Mouse (Mus musculus): Measurements from ENCODE around the gene Pcsk2. TPM values are rescaled to one million over a fixed set of nuclear protein-coding genes. Genes with fewer than 3 reads are reported as not detected.

Gene Pcsk2
- polyA plus RNA-seq, 1 experiment from 2014 or later, result 0.05 TPM

DNA sequence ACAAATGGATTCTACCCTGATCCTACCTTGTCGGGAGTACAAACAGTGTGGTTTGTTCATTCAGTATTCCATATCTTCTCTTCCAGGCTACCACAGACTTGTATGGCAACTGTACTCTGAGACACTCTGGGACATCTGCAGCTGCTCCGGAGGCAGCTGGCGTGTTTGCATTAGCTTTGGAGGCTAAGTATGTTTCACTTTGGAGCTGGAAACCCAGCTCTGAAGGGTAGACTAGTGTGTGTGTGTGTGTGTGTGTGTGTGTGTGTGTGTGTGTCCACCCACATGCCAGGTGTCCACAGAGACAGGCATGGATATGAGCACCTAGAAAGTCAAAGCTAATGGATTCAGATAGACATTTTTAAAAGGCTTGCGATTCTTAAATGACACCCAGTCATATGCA is 249.9 kb downstream of the Pcsk2 start:
- no peaks in the 10 kb centered on the region for H3K36me3 ChIP-seq (ENCODE audit: control insufficient read depth, insufficient read depth)
- H3K9ac ChIP-seq (ENCODE audit: low read depth, low read length), result no peak overlapping the region
- no peaks in the 10 kb centered on the region for H3K9me3 ChIP-seq (replicated peaks; ENCODE audit: control insufficient read depth, low read length)
- H3K4me2 ChIP-seq (ENCODE audit: low read depth, low read length), result no peak overlapping the region
- H3K27ac ChIP-seq (ENCODE audit: low read length), result no peak overlapping the region
- H3K4me1 ChIP-seq (ENCODE audit: control insufficient read depth, low read depth, low read length), result no peaks in the 10 kb centered on the region
- no peak for ATAC-seq (ENCODE audit: low read depth)
- no peaks in the 10 kb centered on the region for H3K27me3 ChIP-seq (ENCODE audit: control insufficient read depth, insufficient read depth, low read depth, low read length)
- H3K4me3 ChIP-seq (ENCODE audit: low read depth, low read length), result no peak overlapping the region
- WGBS (ENCODE audit: insufficient replicate concordance), result 64% methylated on average over 4 of the region's 4 CpGs

DNA sequence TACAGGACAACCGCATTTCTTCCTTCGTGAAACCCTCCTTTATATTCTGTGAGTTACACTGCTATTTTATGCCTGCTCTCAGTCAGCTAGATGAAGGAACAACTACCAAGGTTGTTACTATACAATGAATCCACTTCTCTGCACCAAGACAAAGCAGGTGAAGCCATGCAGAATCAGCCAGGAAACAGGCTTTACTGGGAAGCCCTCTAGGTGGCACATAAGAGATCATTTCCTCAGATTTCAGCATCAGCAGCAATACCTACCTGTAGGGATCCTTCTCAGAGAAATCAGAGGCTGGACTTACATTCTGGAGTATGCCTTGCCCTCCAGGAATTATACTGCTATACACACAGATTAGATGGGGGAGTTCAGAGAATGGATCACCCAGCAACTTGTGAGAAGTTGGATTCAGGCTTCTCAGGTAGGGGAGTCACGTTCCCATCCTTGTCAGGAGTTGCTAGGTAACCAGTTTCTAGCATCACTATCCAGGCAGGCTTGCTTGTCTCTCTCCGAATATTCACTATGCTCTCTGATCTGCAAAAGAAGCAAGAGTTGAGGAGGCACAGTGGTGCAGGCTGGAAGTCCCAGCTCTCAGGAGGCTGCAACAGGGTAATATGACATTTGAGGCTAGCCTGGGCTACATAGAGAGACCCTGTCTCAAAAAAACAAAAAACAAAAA is 250.5 kb downstream of the Pcsk2 start:
- Histone ChIP-seq H3K9ac (ENCODE audit: low read depth, low read length) (no peak overlapping the region), H3K36me3 (ENCODE audit: control insufficient read depth, insufficient read depth) (no peaks in the 10 kb centered on the region), H3K4me1 (ENCODE audit: control insufficient read depth, low read depth, low read length) (no peaks in the 10 kb centered on the region), H3K9me3 (replicated peaks; ENCODE audit: control insufficient read depth, low read length) (no peaks in the 10 kb centered on the region), H3K27me3 (ENCODE audit: control insufficient read depth, insufficient read depth, low read depth, low read length) (no peaks in the 10 kb centered on the region), H3K4me3 (ENCODE audit: low read depth, low read length) (no peak overlapping the region), H3K4me2 (ENCODE audit: low read depth, low read length) (no peak overlapping the region), H3K27ac (ENCODE audit: low read length) (no peak overlapping the region)
- no peak for ATAC-seq (ENCODE audit: low read depth)
- WGBS (ENCODE audit: insufficient replicate concordance), result 52% methylated on average over 4 of the region's 4 CpGs

DNA sequence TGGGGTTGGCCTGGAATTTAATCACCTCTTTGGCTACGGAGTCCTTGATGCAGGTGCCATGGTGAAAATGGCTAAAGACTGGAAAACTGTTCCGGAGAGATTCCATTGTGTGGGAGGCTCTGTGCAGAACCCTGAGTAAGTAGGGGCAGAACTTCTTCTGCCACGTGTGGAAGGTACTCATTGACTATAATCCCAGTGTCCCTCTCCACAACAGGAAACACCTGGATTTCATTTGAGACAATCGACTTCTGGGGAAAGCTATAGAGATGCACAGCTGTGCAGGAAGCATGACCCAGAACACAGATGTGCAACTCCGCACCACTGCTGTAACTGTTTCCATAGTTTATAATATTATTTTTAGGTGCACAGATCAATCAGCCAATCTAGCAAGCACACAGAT is 255.1 kb downstream of the Pcsk2 start:
- 55% methylated on average over 5 of the region's 5 CpGs for WGBS (ENCODE audit: insufficient replicate concordance)
- no peak overlapping the region for H3K4me3 ChIP-seq (ENCODE audit: low read depth, low read length)
- no peaks in the 10 kb centered on the region for H3K27me3 ChIP-seq (ENCODE audit: control insufficient read depth, insufficient read depth, low read depth, low read length)
- no peak overlapping the region for H3K9ac ChIP-seq (ENCODE audit: low read depth, low read length)
- H3K36me3 ChIP-seq (ENCODE audit: control insufficient read depth, insufficient read depth), result no peaks in the 10 kb centered on the region
- no peak overlapping the region for H3K27ac ChIP-seq (ENCODE audit: low read length)
- H3K4me1 ChIP-seq (ENCODE audit: control insufficient read depth, low read depth, low read length), result no peaks in the 10 kb centered on the region
- H3K4me2 ChIP-seq (ENCODE audit: low read depth, low read length), result no peak overlapping the region
- no peaks in the 10 kb centered on the region for H3K9me3 ChIP-seq (replicated peaks; ENCODE audit: control insufficient read depth, low read length)
- no peak for ATAC-seq (ENCODE audit: low read depth)

DNA sequence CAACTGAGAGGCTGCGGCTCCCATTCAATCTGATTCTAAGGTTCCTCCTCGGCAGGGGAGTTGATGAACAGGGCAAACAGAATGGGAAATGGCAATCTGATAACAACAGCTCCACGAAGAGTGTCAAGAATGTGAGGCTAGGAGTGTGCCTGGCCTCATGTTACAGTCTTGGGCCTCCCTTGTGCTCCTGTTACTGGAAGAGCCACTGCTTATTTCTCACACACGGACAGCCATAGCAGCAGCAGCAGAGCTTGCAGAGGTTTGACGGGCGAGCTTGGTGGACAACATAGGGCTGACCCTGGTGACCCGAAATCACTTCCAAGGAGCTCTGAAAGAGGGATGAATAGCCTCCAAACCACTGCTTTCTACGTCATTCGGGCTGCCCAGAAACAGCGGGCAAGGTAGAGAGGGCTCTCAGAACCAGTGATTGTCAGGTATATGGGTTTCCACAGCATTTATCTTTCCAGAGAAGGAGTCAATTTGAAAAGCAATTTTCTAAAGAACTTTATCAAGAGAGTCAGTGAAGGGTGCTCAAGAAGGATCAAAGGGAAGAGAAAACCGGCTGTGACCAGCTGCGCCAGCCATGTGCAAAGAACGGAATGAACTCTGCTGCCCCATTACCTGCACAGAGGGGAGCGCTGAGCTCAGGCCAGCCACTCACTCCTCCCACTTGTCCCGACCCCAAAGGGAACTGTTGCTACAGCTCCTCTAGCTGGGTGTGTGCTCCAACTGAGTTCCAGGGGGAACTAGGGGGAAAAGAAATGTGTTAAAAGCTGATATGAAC is 260.4 kb downstream of the Pcsk2 start:
- H3K36me3 ChIP-seq (ENCODE audit: control insufficient read depth, insufficient read depth), result no peaks in the 10 kb centered on the region

DNA sequence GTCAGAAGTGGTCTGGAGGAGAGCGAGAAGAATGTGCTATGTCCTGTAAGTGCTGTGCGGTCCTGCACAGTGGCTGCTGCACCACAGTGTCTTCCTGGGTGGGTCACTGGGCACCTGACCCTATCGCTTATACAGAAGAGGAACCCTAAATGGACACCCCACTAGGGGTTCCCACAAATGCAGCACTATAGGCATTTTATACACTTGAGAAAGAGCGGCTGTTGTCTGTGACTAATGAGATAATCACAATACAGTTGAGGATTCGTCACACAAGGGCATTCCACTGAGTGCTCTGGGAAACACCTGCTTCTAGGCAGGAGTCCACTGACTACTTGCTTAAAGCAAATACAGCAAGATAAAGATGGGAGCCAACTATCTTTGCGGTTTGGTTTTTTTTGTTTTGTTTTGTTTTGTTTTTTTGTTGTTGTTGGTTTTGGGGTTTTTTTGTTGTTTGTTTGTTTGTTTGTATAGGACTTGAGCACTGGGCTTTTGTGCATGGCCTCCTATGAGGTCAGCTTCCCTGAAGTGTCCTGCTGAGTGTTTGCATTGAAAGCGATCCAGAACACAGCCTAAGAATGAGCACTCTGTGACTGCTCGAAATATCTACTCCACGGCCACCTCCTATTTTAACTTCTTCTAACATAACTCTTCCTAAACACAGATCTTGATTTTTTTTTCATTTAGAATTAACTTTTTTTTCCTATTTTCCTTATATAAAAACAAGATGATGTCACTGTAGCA is 261.1 kb downstream of the Pcsk2 start:
- 62% methylated on average over 9 of the region's 9 CpGs for WGBS (ENCODE audit: insufficient replicate concordance)
- Histone ChIP-seq H3K4me3 (ENCODE audit: low read depth, low read length) (no peak overlapping the region), H3K9ac (ENCODE audit: low read depth, low read length) (no peak overlapping the region), H3K36me3 (ENCODE audit: control insufficient read depth, insufficient read depth) (no peaks in the 10 kb centered on the region), H3K27ac (ENCODE audit: low read length) (no peak overlapping the region), H3K27me3 (ENCODE audit: control insufficient read depth, insufficient read depth, low read depth, low read length) (no peaks in the 10 kb centered on the region), H3K4me1 (ENCODE audit: control insufficient read depth, low read depth, low read length) (no peaks in the 10 kb centered on the region), H3K4me2 (ENCODE audit: low read depth, low read length) (no peak overlapping the region), H3K9me3 (replicated peaks; ENCODE audit: control insufficient read depth, low read length) (no peaks in the 10 kb centered on the region)
- ATAC-seq (ENCODE audit: low read depth), result no peak

More for the DNA sequence above, 260.4 kb downstream of the Pcsk2 start:
- Histone ChIP-seq H3K4me3 (ENCODE audit: low read depth, low read length) (no peak overlapping the region), H3K4me2 (ENCODE audit: low read depth, low read length) (no peak overlapping the region), H3K4me1 (ENCODE audit: control insufficient read depth, low read depth, low read length) (no peaks in the 10 kb centered on the region), H3K27me3 (ENCODE audit: control insufficient read depth, insufficient read depth, low read depth, low read length) (no peaks in the 10 kb centered on the region), H3K9ac (ENCODE audit: low read depth, low read length) (no peak overlapping the region), H3K9me3 (replicated peaks; ENCODE audit: control insufficient read depth, low read length) (no peaks in the 10 kb centered on the region), H3K27ac (ENCODE audit: low read length) (no peak overlapping the region)
- WGBS (ENCODE audit: insufficient replicate concordance), result 58% methylated on average over 15 of the region's 15 CpGs
- ATAC-seq (ENCODE audit: low read depth), result no peak

DNA sequence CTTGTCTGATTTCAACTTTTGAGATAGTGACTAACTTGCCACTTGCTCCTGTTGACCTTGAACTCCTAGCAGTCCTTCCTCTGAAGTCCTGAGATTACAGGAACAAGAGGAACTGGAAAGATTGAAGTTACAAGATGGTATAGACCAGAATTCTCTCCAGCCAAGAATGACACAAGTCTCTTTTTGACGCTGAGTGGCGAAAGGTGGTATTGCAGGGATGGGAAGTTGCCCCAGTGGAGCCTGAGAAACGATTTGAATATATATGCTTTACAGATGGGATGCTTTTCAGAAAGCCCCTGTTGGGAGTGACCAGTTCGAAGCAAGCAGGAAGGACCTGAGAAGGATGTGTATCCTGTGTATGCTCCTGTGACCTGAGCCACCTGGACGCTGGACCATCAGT is 262.8 kb downstream of the Pcsk2 start:
- H3K9ac ChIP-seq (ENCODE audit: low read depth, low read length), result no peak overlapping the region
- no peak for ATAC-seq (ENCODE audit: low read depth)
- H3K4me1 ChIP-seq (ENCODE audit: control insufficient read depth, low read depth, low read length), result no peaks in the 10 kb centered on the region
- no peak overlapping the region for H3K27ac ChIP-seq (ENCODE audit: low read length)
- H3K9me3 ChIP-seq (replicated peaks; ENCODE audit: control insufficient read depth, low read length), result no peaks in the 10 kb centered on the region
- H3K4me2 ChIP-seq (ENCODE audit: low read depth, low read length), result no peak overlapping the region
- no peaks in the 10 kb centered on the region for H3K36me3 ChIP-seq (ENCODE audit: control insufficient read depth, insufficient read depth)
- no peak overlapping the region for H3K4me3 ChIP-seq (ENCODE audit: low read depth, low read length)
- no peaks in the 10 kb centered on the region for H3K27me3 ChIP-seq (ENCODE audit: control insufficient read depth, insufficient read depth, low read depth, low read length)
- 41% methylated on average over 5 of the region's 5 CpGs for WGBS (ENCODE audit: insufficient replicate concordance)

DNA sequence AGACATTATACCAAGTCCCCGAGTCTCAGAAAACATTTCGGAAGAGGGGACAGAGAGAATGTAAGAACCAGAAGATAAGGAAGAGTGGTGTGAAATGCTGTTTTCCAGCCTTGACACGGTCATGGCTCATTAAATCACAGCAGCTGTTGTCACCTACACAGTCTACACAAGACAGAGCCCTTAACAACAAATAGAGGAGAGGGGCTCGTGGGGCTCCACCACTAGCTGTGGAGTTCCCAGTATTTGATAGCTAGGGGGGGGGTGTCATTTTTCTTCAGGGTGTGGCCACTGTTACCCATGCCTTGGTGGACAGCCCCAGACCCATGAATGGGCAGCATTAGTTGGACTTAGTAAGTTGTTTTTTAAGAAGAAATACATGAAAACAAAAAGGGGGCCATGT is 266.3 kb downstream of the Pcsk2 start:
- H3K27ac ChIP-seq (ENCODE audit: low read length), result no peak overlapping the region

DNA sequence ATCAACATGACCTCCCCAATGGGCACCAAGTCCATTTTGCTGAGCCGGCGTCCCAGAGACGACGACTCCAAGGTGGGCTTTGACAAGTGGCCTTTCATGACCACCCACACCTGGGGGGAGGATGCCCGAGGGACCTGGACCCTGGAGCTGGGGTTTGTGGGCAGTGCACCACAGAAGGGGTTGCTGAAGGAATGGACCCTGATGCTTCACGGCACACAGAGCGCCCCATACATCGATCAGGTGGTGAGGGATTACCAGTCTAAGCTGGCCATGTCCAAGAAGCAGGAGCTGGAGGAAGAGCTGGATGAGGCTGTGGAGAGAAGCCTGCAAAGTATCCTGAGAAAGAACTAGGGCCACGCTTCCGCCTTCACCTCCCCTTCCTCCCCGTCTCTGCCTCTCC is 267.5 kb downstream of the Pcsk2 start:
- no peaks in the 10 kb centered on the region for H3K4me1 ChIP-seq (ENCODE audit: control insufficient read depth, low read depth, low read length)
- H3K36me3 ChIP-seq (ENCODE audit: control insufficient read depth, insufficient read depth), result no peaks in the 10 kb centered on the region
- no peak overlapping the region for H3K9ac ChIP-seq (ENCODE audit: low read depth, low read length)
- 70% methylated on average over 11 of the region's 11 CpGs for WGBS (ENCODE audit: insufficient replicate concordance)
- no peak overlapping the region for H3K4me2 ChIP-seq (ENCODE audit: low read depth, low read length)
- H3K27me3 ChIP-seq (ENCODE audit: control insufficient read depth, insufficient read depth, low read depth, low read length), result no peaks in the 10 kb centered on the region
- no peaks in the 10 kb centered on the region for H3K9me3 ChIP-seq (replicated peaks; ENCODE audit: control insufficient read depth, low read length)
- ATAC-seq (ENCODE audit: low read depth), result no peak
- no peak overlapping the region for H3K4me3 ChIP-seq (ENCODE audit: low read depth, low read length)
- H3K27ac ChIP-seq (ENCODE audit: low read length), result no peak overlapping the region

More for the DNA sequence above, 266.3 kb downstream of the Pcsk2 start:
- Histone ChIP-seq H3K4me2 (ENCODE audit: low read depth, low read length) (no peak overlapping the region), H3K9ac (ENCODE audit: low read depth, low read length) (no peak overlapping the region), H3K27me3 (ENCODE audit: control insufficient read depth, insufficient read depth, low read depth, low read length) (no peaks in the 10 kb centered on the region), H3K9me3 (replicated peaks; ENCODE audit: control insufficient read depth, low read length) (no peaks in the 10 kb centered on the region), H3K4me3 (ENCODE audit: low read depth, low read length) (no peak overlapping the region), H3K36me3 (ENCODE audit: control insufficient read depth, insufficient read depth) (no peaks in the 10 kb centered on the region), H3K4me1 (ENCODE audit: control insufficient read depth, low read depth, low read length) (no peaks in the 10 kb centered on the region)
- no peak for ATAC-seq (ENCODE audit: low read depth)
- 67% methylated on average over 4 of the region's 4 CpGs for WGBS (ENCODE audit: insufficient replicate concordance)

DNA sequence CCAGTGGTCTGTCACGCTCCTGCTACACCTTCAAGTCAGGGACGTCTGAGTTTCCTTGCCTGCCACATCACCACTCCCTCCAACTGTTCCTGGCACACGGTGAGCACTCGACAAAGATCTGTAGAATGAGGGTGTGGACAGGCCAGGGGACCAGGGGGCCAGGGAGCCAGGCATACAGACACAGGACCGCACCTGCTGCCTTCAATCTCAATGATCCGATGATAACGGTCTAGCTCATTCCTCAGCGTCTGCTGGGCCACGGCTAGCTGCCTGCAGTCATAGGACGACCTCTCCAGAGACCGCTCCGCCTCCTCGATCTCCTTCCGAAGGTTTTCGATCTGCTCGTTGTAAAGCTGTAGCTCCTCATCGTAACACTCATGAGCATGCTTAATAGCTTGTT is 285.7 kb downstream of the Pcsk2 start:
- ATAC-seq (ENCODE audit: low read depth), result no peak
- WGBS (ENCODE audit: insufficient replicate concordance), result 66% methylated on average over 17 of the region's 17 CpGs
- Histone ChIP-seq H3K27ac (ENCODE audit: low read length) (no peak overlapping the region), H3K4me1 (ENCODE audit: control insufficient read depth, low read depth, low read length) (no peaks in the 10 kb centered on the region), H3K36me3 (ENCODE audit: control insufficient read depth, insufficient read depth) (no peaks in the 10 kb centered on the region), H3K9ac (ENCODE audit: low read depth, low read length) (no peak overlapping the region), H3K27me3 (ENCODE audit: control insufficient read depth, insufficient read depth, low read depth, low read length) (no peaks in the 10 kb centered on the region), H3K4me2 (ENCODE audit: low read depth, low read length) (no peak overlapping the region), H3K4me3 (ENCODE audit: low read depth, low read length) (no peak overlapping the region), H3K9me3 (replicated peaks; ENCODE audit: control insufficient read depth, low read length) (no peaks in the 10 kb centered on the region)

All from liver, embryonic 16.5 days (tissue).